Mouse (Mus musculus): ENCODE data around the gene Plekha6.

DNA sequence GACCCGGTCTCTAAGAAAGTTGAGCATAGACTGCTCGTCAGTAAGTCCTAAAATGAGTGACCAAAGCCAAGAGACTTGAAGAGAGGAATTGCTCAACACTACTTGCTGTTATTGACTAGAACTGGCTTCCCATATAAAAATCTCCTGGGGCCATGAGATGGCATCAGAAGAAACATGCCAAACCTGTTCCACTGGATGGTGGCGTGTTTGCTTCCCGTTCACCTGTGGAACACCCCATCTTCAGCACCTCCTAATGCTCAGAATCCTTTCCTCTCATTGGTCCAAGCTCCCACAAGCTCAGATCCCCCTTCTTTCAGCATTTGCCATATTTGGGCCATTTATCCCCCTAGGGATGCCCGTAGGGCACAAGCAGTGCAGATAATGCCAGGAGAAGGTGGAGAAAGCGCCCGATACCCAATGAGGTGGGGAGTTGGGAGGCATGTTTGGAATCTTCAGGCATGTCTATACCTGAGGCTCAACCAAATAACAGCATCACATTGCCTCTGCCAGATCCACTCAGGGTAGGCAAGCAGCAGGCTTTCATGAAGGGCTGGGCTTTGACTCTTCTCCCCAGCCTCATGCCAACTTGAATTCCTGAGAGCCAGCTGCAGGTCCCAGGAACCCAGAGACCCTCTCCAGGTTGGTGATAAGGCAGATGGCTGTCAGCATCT lies 67.6 kb downstream of the Plekha6 start:
- TF ChIP-seq CTCF (IDR thresholded peaks at IDR 0.05; ENCODE audit: low read depth) = no peak
- no peak for TF ChIP-seq EP300 (IDR thresholded peaks at IDR 0.05; ENCODE audit: low read depth)
